Mouse (Mus musculus): Measurements from ENCODE around the gene Grid1.

The Grid1 gene

DNA sequence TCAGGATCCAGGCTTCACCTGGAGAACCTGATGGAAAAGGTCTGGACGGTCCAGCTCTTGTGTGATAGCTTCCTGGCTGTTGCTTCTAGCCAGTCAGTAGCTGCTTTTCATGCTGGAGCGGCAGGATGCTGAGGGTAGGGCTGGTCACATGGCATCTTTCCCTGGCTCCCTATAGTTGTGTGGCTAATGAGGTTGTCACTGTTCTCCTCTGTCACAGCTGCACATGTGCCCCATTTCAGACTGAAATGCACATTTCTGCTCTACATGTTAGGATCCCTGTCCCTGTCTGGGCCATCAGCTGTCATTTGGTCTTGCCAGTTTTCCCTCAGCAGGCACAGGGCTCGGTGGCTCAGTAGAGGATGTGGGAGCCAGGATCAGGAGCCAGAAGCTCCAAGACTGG lies 17.2 kb downstream of the Grid1 start:
- no peak for DNase-seq (ENCODE audit: low read depth)

DNA sequence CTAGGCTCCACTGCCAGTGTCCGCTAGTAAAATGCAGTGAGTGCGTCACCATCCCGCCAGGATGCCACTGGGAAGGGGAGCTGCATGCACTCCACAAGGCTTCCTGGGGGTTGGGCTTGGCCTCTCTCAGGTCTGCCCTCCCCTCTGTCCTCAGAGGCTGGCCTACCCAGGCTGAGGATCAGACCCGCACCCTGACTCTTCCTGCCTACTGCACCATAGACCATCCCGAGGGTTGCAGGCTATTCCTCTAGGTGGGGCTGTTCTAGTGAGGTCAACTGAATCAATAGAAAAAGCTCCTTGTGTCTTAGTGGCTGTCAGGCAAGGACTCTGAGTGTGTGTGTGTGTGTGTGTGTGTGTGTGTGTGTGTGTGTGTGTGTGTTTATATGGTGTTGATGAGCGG lies 19.1 kb downstream of the Grid1 start:
- DNase-seq (ENCODE audit: low read depth), result no peak

DNA sequence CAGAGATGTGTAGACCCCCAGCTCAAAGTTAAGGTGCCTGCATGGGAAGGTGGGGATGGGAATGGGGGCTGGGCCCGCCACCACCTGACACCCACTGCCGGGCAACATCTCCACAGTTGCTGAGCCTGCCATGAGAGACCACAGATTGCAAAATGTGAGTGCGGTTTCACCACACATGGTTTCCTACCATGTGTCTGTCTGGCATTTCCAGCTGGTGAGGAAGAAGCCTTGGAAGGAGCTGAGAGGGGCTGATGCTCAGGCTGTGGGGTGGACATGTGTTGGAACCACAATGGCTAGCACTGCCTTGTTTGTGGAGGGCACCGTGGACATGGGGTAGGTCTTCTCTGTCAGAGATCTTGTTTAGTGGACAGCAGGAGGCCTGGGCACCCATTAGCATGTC lies 20.0 kb downstream of the Grid1 start:
- no peak for DNase-seq (ENCODE audit: low read depth)

DNA sequence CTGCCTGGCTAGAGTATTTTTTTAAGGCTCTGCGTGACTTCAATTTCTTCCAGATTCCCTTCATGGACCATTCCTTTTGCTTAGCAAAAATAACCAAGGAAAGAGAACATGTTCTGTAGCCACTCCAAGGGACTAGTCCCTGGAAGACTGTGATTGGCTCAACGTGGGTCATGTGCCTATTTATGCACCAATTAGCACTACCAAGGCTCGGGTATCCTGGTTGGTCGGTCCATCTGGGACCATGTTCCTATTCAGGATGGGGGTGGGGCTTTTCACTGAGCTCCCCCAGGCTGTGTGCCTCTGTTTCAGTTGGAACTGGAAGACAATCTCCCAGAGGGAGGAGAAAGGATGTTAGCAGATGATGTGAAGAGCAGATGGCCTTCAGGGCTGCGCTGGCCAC lies 23.7 kb downstream of the Grid1 start:
- no peak for DNase-seq (ENCODE audit: low read depth)

DNA sequence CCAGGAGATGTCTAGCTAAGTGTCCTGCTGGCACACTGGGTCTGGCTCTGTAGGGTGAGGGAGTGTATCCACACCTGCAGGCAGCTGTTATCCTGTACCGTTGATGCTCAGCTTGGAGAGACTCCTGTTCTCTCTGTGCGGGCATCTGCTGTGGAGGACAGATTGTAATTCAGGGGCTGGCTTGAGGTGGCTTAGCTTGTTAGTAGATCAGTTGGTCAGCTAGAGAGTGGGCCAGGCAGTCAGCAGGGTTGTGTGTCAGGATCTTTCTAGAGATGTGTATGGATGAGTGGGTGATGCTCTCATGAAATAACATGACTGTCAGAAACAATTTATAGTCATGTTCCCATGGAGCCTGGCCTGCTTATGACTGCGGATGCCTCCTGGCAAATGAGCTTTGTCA lies 24.3 kb downstream of the Grid1 start:
- DNase-seq (ENCODE audit: low read depth), result no peak

DNA sequence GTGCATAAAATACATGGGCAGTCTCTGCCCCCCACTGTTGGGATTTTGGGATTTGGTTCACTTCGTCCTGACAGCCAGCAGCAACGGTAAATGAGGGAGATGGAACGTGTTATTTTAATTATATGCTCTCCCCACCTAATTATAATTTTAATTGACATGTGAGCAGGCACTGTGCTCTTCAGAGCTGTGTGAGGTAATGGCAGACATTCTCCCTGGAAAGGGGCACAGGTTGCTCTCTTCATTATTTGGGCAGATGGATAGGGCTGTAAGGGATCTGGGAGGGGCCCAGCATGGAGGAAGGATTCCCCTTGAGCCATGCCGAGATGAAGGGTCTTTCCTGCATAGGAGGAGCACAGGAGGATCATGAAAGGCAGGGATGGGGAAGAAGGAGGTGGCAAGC lies 26.9 kb downstream of the Grid1 start:
- DNase-seq (ENCODE audit: low read depth), result no peak

DNA sequence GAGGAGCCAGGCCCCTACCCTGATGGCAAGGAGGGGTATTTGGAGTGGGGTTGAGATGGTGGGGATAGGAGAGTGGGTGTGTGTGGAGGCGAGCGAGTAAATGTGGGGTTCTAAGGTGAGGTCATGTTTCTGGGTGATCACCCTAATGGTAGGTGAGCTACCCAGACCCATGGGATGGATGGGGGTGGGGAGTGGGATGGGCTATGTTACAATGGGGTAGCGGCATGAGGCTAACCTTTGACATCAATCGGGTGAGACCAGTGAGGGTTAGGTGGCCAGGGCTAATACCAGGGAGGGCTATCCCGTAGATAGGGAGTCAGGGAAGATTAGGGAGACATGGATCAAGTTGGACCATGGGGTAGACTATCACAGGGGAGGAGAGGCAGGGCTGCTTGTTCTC lies 27.7 kb downstream of the Grid1 start:
- DNase-seq (ENCODE audit: low read depth), result no peak

DNA sequence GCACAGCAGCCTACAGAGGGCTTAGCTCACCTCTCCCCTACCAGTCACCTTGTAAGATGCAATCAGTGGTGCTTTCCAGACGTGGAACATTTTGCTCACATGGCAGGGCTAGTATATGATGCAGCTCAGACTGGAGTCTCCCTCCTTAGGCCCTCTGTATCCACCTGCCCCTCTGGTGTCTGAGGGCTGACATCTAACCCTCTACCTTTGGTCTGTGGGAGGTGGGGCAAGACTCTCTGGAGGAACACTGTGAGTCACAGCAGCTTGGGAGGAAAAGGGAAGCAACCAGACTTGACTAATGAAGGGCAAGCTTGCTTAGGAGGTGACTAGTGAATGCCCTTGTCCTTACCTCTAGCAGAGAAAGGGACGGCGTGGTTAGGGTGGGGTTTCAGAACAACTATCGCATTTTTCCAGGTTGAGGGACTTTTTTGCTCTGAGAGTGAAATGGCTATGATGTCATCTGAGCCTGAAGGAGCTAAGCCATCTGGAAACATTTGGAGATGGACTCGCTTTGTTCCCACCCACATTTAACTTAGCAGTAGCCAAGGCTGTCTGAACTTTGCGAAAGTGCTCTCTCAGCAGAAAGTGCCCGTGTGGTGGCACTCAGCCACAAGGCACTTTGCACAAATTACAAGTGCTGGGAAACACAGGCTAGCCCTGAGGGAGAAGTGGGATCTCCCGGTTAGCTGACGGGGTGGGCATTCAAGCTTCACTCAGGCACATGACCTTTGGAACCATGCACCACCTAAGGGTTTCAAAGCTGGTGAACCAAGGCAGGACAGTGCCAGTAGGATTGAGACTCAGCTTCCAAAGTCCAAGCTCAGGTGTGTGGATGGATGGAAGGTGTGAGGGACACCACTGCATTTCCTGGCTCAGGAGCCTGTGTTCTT lies 41.2 kb downstream of the Grid1 start:
- no peak for DNase-seq (ENCODE audit: low read depth)

DNA sequence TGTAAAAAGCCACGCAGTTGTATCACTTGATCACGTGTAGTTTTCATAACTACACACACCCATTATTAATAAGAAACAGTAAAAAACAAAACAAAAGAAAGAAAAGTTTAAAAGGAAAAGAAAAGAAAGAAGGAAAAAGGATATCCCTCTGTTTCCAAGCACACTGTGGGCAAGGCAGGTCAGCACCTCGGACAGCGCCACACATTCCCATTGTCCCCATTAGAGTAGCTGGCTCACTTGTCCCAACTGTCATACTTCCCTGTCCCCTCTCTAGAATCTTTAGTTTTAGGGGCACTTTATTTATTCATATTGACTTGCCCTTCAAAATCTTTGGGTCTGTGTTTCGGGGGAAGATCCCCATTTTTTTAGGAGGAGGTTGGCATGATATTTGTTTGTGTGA lies 47.4 kb downstream of the Grid1 start:
- peak; percentile 2 for DNase-seq (ENCODE audit: low read depth)

DNA sequence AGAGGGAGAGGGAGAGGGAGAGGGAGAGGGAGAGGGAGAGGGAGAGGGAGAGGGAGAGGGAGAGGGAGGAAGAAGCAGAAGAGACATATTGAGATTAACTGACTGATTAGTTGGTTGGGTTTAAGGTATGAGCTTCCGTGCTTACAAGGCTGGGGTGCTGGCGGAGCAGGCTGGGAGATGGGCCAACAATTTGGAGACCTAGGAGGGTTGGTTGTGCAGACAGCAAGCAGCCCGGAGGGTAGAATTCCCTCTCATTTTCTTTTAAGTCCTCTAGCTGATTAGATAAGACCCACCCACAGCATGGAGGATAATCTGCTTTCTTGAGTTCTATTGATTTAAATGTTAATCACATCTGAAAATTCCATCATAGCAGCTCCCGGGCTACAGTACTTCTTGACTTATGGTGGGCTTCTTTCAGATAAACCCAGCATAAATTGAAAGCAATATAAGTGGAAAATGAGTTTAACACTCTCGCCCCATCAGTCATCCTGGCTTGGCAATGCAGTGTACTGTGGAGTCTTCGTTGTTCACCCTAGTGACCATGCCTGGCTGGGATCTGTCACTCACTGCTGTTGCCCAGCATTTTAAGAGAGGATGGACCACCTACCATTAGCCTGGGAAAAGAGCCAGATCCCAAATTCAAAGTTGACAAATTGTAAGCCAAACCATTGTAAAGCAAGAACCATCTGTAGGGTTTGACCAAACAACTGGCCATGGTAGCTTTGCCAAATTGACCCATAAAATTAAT lies 48.8 kb downstream of the Grid1 start:
- DNase-seq (ENCODE audit: low read depth), result no peak

DNA sequence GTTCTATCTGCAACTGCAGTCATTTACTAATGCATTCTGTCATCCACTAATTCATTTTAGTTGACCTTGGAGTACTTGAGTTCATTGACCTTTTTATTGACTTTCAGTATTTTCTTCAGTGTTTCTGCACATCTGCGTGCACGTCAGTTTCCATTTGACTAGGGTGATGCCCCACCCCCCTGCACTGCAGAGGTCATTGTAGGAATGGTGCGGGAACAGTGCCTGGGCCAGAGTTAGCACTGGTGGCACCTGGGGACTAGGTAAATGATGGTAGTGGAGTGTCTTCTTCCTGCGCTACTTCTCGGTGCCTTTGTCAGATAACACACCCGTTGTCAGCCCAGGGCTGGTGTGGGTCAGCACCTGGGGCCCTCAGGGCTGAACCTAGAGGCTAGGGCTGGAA lies 60.1 kb downstream of the Grid1 start:
- DNase-seq (ENCODE audit: low read depth), result no peak

DNA sequence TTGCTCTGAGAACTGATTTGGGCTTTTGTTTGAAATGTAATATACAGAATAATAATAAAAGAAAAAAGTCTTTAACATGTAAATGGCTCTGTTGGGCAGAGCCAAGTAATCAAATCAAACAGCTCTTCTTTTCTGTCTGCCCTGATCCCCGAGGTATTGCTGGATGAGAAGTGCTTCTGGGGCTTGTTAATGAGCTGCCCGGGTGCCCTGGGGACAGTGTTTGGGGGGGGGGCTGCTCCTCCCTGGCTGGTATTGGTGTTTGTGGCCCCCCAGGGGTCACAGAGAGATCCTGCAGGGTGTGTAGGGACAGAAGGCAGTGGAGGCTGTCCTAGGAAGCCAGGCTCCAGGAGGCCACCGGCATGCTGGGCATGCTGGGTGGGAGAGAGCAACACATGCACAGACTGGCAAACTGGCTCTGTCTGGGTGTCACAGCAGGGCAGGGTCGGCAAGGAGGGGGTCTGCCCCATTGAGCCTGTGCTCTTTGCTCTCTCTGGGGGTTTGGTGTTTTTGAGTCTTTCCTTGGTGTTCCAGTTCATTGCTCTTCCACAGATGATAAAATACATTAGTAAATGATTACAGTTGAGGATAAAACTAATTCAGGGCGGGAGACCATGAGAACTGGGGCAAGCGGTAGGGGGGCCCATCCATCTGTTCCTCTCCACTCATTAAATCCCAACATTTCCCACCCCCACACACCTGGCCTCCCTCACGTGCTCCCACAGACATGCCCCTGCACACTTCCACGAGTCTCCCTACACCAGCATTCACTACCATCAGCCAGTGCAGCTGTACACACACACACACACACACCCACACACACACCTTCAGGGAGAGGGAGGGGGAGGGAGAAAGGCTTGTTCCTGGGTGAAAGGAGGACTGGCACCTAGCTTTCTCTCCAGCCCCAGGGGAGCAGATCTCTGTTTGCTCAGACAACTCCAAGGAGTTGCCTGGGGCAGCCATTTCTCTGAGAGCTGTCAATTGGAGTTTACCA lies 60.8 kb downstream of the Grid1 start:
- no peak for DNase-seq (ENCODE audit: low read depth)

DNA sequence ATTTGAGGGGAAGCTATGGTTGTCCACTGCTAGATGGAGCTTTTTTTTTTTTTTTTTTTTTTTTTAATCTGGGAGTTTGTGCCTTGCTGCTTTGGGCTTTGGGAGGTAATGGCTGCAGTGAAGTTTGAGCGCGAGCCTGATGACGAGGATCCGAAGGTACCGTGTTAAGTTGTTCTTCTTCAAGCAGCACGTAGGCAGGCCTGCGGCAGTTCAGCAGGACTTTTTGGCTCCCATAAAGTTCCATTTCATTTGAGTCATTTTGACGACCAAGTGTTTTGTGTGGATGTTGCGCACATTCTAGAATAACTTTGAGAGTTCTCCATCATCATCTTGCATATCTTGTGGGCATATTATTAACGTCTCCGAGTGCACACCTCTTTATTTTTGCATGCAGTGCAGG lies 64.3 kb downstream of the Grid1 start:
- no peak for DNase-seq (ENCODE audit: low read depth)

DNA sequence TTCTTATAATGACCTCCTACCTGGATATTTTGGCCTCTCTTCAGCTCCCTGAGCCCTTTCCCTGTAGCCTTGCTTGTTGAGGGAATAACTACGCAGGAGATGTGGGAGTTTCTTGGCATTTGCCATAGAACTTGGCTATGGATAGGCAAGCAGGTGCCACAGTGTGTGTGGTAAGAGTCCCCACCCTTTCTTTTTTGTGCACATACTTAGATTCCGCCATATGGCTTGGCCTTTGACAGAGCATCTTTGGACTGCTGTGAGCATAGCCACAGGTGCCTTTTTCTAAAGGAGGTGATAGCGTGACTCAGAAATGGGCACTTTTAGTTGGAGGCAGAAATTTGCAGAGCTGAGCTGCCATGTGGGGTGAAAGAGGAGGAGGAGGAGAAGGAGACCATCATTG lies 64.7 kb downstream of the Grid1 start:
- DNase-seq (ENCODE audit: low read depth), result no peak

DNA sequence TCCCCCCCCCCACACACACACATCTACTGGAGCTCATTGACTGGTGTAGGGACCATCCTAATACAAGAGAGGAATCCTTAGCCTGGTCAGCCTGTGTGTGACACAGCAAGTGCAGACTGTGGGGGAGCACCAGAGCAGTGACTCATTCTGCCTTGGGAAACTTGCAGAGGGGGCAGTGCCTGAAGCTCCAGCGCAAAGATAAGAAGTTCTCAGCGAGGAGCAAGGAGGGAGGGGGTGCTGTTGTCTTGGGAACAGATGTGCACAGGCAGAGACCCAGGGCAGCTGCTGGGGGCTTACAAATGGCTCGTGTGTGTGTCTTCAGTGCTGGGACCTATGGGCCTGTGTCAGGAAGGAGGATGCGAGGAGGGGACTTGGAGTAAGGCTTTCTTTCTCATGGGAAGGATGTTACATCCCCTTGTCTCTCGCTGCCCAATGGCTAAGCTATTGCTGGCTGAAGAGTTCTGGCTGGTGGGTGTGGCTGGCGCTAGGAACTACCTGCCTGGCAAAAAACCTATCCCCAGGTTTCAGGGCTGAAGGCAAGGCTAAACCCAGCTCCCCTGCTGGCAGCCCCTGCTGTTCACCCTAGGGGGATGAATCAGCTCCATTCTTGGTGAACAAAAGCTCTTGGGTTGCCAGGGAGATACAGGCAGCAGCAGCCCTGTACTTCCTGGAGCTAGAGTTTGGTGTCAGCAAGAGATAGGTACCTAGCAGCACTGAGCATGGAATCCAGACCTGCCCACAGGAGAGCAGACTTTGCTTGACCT lies 72.0 kb downstream of the Grid1 start:
- no peak for DNase-seq (ENCODE audit: low read depth)

DNA sequence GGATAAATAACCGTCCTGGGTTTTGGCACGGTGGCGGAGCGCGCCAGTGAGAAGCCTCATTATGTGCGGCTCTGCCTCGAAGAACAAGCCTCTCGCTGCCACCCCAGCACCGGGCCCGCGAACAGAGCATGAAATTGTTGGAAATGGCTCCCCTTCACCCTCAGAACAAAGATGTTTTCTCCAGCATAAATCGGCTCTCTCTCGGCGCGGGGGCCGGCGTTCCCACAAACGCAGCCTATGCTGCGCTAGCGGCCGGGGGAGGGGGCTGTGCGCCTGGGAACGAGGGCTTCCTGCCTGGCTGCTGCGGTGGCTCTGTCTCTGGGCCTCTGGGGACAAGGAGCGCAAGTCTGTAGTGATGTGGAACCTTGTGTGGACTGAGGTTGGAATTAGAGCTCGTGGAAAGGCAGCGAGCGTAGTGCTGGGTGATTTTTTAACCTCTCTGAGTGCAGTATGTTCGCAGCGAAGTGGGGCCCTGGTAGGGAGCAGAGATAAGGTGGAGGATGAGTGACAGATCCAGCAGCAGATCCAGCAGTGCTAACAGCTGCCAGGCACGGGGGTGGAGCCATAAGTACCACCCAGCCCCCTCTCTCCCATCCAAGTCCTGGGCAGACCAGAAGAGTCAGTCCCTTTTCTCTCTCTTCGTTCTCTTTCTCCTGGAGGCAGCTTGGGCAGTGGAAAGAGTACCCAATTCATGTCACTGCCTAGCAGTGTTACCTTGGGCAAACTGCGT lies 76.5 kb downstream of the Grid1 start:
- no peak for DNase-seq (ENCODE audit: low read depth)

DNA sequence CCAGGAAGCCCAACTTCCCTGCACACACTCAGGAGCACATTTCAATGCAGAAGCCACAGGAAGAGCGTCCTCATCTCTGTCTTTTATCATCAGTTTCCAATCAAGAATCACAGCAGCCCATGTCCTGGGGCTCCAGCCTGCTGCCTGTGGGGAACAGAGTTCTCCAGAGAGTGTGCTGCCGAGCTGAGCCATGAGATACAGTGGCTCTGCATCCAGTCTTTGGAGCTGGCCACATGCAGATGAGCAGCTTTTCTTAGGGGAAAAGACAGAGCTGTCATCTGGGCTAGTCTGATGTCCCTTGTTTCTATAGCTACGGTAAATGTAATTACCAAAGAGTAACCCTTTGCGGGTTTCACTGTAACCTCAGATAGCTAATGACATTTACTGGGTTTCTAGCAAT lies 83.9 kb downstream of the Grid1 start:
- DNase-seq (ENCODE audit: low read depth), result no peak

DNA sequence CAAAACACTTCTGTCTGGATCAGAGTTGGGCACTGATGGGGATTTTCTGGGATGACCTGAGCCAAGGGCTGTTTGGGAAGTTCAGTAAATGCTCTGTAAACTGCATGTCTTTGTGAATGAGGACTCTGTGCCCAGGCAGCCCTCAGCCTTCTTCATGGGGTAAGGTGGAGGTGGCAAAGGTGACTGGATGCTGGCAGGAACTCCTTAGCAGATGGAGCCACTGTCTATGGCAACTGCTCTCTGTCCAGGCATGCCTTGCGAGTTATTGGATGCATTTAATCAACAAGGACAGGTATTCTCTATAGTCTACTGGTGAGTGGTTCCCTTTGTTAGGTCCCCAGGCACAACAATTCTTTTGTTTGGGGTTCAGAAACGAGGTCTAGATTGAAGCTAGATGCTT lies 85.8 kb downstream of the Grid1 start:
- no peak for DNase-seq (ENCODE audit: low read depth)

DNA sequence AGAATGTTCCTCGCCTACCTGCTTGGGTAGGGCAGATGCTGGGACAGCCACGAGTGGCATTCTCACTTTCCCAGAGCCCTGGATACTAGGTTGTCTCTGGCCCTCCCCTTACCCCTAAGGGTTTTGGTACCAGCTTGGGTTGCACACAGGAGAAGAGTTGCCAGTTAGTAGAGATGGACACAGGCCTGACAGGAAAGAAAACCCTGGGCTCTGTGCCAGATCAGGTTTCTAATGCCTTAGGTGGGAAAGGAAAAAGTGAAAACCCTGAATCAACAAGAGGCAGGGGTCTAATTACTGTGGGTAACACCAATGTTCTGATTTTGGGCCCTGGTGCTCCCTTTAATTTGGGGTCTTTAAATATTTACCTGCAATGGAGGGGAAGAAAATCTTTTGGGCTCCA lies 88.5 kb downstream of the Grid1 start:
- no peak for DNase-seq (ENCODE audit: low read depth)

DNA sequence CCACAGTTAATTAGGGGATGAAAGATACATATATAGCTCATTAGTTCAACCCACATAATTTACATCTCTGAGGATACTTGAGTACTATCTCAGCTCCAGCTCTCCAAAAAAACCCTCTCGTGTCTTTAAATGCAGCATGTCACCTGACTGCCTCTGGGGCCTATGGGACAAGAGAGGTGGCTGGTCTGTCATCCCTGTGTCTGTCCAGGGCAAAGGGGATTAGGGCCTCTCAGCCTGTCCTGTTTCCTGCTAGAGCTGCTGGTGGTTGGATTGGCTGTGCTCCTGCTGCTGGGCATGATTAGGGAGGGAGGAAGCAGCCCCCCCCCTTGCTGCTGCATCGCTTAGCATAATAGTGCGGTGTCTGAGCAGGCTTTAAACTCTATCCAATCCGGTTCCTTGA lies 88.9 kb downstream of the Grid1 start:
- DNase-seq (ENCODE audit: low read depth), result no peak

DNA sequence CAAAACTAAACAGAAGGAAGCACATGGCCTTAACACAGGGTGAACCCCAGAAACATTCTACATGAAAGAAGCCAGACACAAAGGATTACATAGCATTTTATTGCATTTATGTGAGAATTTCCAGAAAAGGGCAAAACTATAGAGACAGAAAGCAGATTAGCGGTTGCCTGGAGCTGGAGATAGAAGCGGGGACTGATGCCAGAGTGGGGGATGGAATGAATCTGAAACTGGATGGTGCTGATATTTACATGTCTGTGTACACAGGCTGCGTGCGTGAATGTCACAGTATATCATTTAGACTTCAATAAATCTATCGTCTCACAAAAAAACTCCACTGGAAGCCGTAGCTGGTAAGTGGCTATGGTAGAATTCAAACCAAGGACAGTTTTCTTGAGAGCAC lies 96.4 kb downstream of the Grid1 start:
- no peak for DNase-seq (ENCODE audit: low read depth)

All from induced T-regulatory cell, adult 2 months (primary cell).